Mouse (Mus musculus) limb, embryonic 14.5 days (tissue): Measurements from ENCODE around the gene Nr5a2. TPM values are rescaled to one million over a fixed set of nuclear protein-coding genes. Genes with fewer than 3 reads are reported as not detected.

ENCODE experiments used
- ATAC-seq: fragments of 200-750 bp; cut with Nextera tagmentation; 2 replicates; pipeline ENCODE4 v1.8.0; 2017; ENCODE audit warnings: low read depth, moderate number of reproducible peaks, moderate TSS enrichment; ENCODE audit not compliant: low FRiP score
- DNase-seq: peaks from one replicate; pipeline ENCODE4 v3.0.0-alpha.2; 2015; ENCODE audit warnings: low spot score
- H3K27ac ChIP-seq: fragments of 300-500 bp; sonication (generic); replicated peaks from 2 replicates; pipeline ENCODE4 v1.5.1; 2014; ENCODE audit warnings: low read depth, mild to moderate bottlenecking, low read length, moderate library complexity, mixed read lengths
- H3K27me3 ChIP-seq: fragments of 300-500 bp; sonication (generic); 2 replicates; pipeline ENCODE4 v1.6.1; 2014; ENCODE audit warnings: low read length, mixed read lengths; ENCODE audit not compliant: control insufficient read depth, insufficient read depth
- H3K36me3 ChIP-seq: fragments of 300-500 bp; sonication (generic); 2 replicates; pipeline ENCODE4 v1.6.1; 2014; ENCODE audit warnings: mild to moderate bottlenecking, low read length, moderate library complexity, mixed read lengths; ENCODE audit not compliant: control insufficient read depth, insufficient read depth
- H3K4me1 ChIP-seq: fragments of 300-500 bp; sonication (generic); 2 replicates; pipeline ENCODE4 v1.6.1; 2014; ENCODE audit warnings: antibody characterized with exemption, low read length, mixed read lengths; ENCODE audit not compliant: control insufficient read depth, insufficient read depth
- H3K4me2 ChIP-seq: fragments of 300-500 bp; sonication (generic); replicated peaks from 2 replicates; pipeline ENCODE4 v1.6.1; 2014; ENCODE audit warnings: low read depth, mild to moderate bottlenecking, low read length, moderate library complexity; ENCODE audit not compliant: severe bottlenecking
- H3K4me3 ChIP-seq: fragments of 300-500 bp; sonication (generic); replicated peaks from 2 replicates; pipeline ENCODE4 v1.5.1; 2014; ENCODE audit warnings: low read length
- H3K9ac ChIP-seq: fragments of 300-500 bp; sonication (generic); 2 replicates; pipeline ENCODE4 v1.6.1; 2014; ENCODE audit warnings: mild to moderate bottlenecking, low read depth, low read length, moderate library complexity; ENCODE audit not compliant: severe bottlenecking
- H3K9me3 ChIP-seq: fragments of 300-500 bp; sonication (generic); 2 replicates; pipeline ENCODE4 v1.6.1; 2016; ENCODE audit warnings: low read length; ENCODE audit not compliant: control insufficient read depth
- POLR2A ChIP-seq: fragments of 200-500 bp; IDR thresholded peaks from 2 replicates; pipeline ENCODE4 v1.8.0; 2012; ENCODE audit warnings: inconsistent platforms, mild to moderate bottlenecking, moderate library complexity, borderline replicate concordance; ENCODE audit not compliant: insufficient read depth, insufficient read length; ENCODE audit errors: extremely low read depth
- WGBS: fragments of 180-500 bp; shearing (Covaris S2); extraction: QIAGEN DNeasy Blood & Tissue Kit; methylation state at CpG from one replicate; pipeline ENCODE4 v1.1.7; 2014; 5-methylcytosine and 5-hydroxymethylcytosine counted together
- polyA plus RNA-seq, 2 experiments: library from polyadenylated mRNA; depleted of rRNA in 1 of 2; stranded (reverse) in 1 of 2; unstranded in 1 of 2; fragments of >200 nt; fragmentation: Nextera tagmentation in 1 of 2; extraction: Ambion mirVana in 1 of 2; gene quantifications; 2 replicates each; pipeline versions ENCODE4 v1.2.1 to v1.2.3; 2012 to 2014

Nr5a2 gene
- polyA plus RNA-seq, 2 experiments, result 1.0 to 1.1 TPM

GRCm38 (mm10) chr1:136980253-136980893 is 20.1 kb upstream of the Nr5a2 start:
- Histone ChIP-seq H3K4me1 (no peaks in the 10 kb centered on the region), H3K9me3 (no peaks in the 10 kb centered on the region), H3K4me2 (no peak overlapping the region), H3K27me3 (no peaks in the 10 kb centered on the region), H3K27ac (no peak overlapping the region), H3K9ac (no peak overlapping the region), H3K4me3 (no peak overlapping the region), H3K36me3 (no peaks in the 10 kb centered on the region)
- DNase-seq (no peak), ATAC-seq (no peak)
- WGBS, result 82% methylated on average over 5 of the region's 5 CpGs
- no peak for TF ChIP-seq POLR2A

- Histone ChIP-seq H3K9ac (no peak overlapping the region), H3K36me3 (no peaks in the 10 kb centered on the region), H3K9me3 (no peaks in the 10 kb centered on the region), H3K4me3 (no peak overlapping the region), H3K27me3 (no peaks in the 10 kb centered on the region), H3K4me2 (no peak overlapping the region), H3K27ac (no peak overlapping the region), H3K4me1 (no peaks in the 10 kb centered on the region)
- ATAC-seq (no peak), DNase-seq (no peak)
- WGBS, result 76% methylated on average over 3 of the region's 3 CpGs
- no peak for TF ChIP-seq POLR2A
These were observed 17.6 kb upstream of the Nr5a2 start for GRCm38 (mm10) chr1:136977867-136978266.

- no peak for TF ChIP-seq POLR2A
- Histone ChIP-seq H3K4me1 (no peaks in the 10 kb centered on the region), H3K27me3 (no peaks in the 10 kb centered on the region), H3K36me3 (no peaks in the 10 kb centered on the region), H3K27ac (no peak overlapping the region), H3K4me2 (no peak overlapping the region), H3K9ac (no peak overlapping the region), H3K4me3 (no peak overlapping the region), H3K9me3 (no peaks in the 10 kb centered on the region)
- ATAC-seq (no peak), DNase-seq (no peak)
- WGBS, result 48% methylated on average over 3 of the region's 3 CpGs
These were observed 13.8 kb upstream of the Nr5a2 start for GRCm38 (mm10) chr1:136974040-136974439.

- DNase-seq (no peak), ATAC-seq (no peak)
- no peak for TF ChIP-seq POLR2A
- Histone ChIP-seq H3K9me3 (no peaks in the 10 kb centered on the region), H3K4me2 (no peak overlapping the region), H3K27me3 (no peaks in the 10 kb centered on the region), H3K4me3 (no peak overlapping the region), H3K9ac (no peak overlapping the region), H3K27ac (no peak overlapping the region), H3K4me1 (no peaks in the 10 kb centered on the region), H3K36me3 (no peaks in the 10 kb centered on the region)
- 78% methylated on average over 5 of the region's 5 CpGs for WGBS
These were observed 12.8 kb upstream of the Nr5a2 start for GRCm38 (mm10) chr1:136973016-136973415.

GRCm38 (mm10) chr1:136970995-136971394 is 10.7 kb upstream of the Nr5a2 start:
- 87% methylated on average over 8 of the region's 8 CpGs for WGBS
- Histone ChIP-seq H3K9ac (no peak overlapping the region), H3K36me3 (no peaks in the 10 kb centered on the region), H3K27me3 (no peaks in the 10 kb centered on the region), H3K4me1 (no peaks in the 10 kb centered on the region), H3K27ac (no peak overlapping the region), H3K9me3 (no peaks in the 10 kb centered on the region), H3K4me3 (no peak overlapping the region), H3K4me2 (no peak overlapping the region)
- TF ChIP-seq POLR2A, result no peak
- DNase-seq (no peak), ATAC-seq (no peak)
